Mouse (Mus musculus) ovary, postnatal 36 days (tissue): Measurements from ENCODE around the gene Braf.

ENCODE experiments used
- DNase-seq: peaks from one replicate; pipeline ENCODE4 v3.0.0; 2022; ENCODE audit warnings: low spot score, mixed read lengths

Gene Braf

GRCm38 (mm10) chr6:39607365-39607764, 117.9 kb downstream of the Braf start:
- DNase-seq: no peak

GRCm38 (mm10) chr6:39606862-39607261, 118.4 kb downstream of the Braf start:
- no peak for DNase-seq

- DNase-seq: no peak
Observed at GRCm38 (mm10) chr6:39606056-39606455, 119.2 kb downstream of the Braf start.

- no peak for DNase-seq
Observed at GRCm38 (mm10) chr6:39604565-39604964, 120.7 kb downstream of the Braf start.

GRCm38 (mm10) chr6:39601828-39602227, 123.4 kb downstream of the Braf start:
- DNase-seq: no peak

- DNase-seq: no peak
Observed at GRCm38 (mm10) chr6:39600851-39601250, 124.4 kb downstream of the Braf start.

GRCm38 (mm10) chr6:39592401-39593214, 132.7 kb downstream of the Braf start, which contains the start of gene Ndufb2:
Gene Ndufb2, plus strand, starts transcription at chr6:39592574.
- peak; percentile 92 for DNase-seq

GRCm38 (mm10) chr6:39591481-39591880, 133.8 kb downstream of the Braf start:
- no peak for DNase-seq

- no peak for DNase-seq
Observed at GRCm38 (mm10) chr6:39585517-39585916, 139.7 kb downstream of the Braf start, which contains the start of gene Gm42420. Gene Gm42420, plus strand, starts transcription at chr6:39585753.

- no peak for DNase-seq
Observed at GRCm38 (mm10) chr6:39581087-39581784, 144.0 kb downstream of the Braf start.

- DNase-seq: no peak
Observed at GRCm38 (mm10) chr6:39580558-39580957, 144.7 kb downstream of the Braf start.

- no peak for DNase-seq
Observed at GRCm38 (mm10) chr6:39579552-39579951, 145.7 kb downstream of the Braf start.

GRCm38 (mm10) chr6:39574951-39575350, 150.3 kb downstream of the Braf start:
- DNase-seq: no peak

- peak; percentile 38 for DNase-seq
Observed at GRCm38 (mm10) chr6:39574555-39574869, 150.8 kb downstream of the Braf start.

- peak; percentile 79 for DNase-seq
Observed at GRCm38 (mm10) chr6:39573791-39574554, 151.3 kb downstream of the Braf start, which contains the start of gene Adck2. Gene Adck2, plus strand, starts transcription at chr6:39573873.

- DNase-seq: no peak
Observed at GRCm38 (mm10) chr6:39570426-39570825, 154.8 kb downstream of the Braf start.

- no peak for DNase-seq
Observed at GRCm38 (mm10) chr6:39567528-39567927, 157.7 kb downstream of the Braf start.

- peak; percentile 51 for DNase-seq
Observed at GRCm38 (mm10) chr6:39562166-39563015, 162.9 kb downstream of the Braf start.

GRCm38 (mm10) chr6:39559276-39559939, 165.9 kb downstream of the Braf start:
- DNase-seq: no peak

- DNase-seq: peak; percentile 86
Observed at GRCm38 (mm10) chr6:39557723-39558261, 167.5 kb downstream of the Braf start, which contains the start of gene Dennd2a. Gene Dennd2a, minus strand, starts transcription at chr6:39557867.
